Mouse (Mus musculus): Measurements from ENCODE around the gene Cd248.

Gene Cd248

DNA sequence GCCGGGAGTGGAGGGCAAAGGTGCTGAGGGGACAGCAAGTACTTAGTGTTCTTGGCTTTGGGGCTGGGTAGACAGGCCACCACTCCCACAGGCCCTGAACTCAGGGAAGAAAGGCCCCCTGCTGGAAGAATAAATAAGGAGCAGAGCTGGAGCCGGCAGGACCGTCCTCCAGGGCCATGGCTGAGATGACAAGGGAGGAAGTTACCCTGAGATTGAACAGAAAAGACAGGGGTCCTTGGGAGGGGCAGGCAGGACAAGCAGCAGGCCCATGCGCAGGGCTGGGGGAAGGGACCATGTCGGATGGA, 40.3 kb downstream of the Cd248 start:
- DNase-seq: no peak

DNA sequence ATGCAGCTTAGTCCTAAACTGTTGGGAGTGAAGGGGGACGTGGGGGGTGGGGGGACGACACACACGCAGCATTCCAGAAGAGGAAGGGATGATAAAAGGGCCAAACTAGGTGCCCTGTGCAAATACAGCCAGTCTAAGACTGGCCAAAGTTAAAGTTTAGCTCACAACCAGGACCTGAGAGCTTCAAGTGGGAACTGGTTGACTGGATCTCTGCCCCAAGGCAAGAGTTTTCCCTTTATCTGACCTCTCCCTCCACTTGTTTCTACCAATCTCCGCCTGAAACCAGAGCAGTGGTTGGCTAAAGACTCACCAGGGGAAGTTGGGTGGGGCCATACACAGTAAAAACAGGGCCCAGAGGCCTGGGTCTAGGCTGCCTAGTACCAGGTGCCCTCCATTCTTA, 40.8 kb downstream of the Cd248 start:
- DNase-seq: no peak

GRCm38 (mm10) chr19:5109659-5110453, 42.0 kb downstream of the Cd248 start:
- no peak for DNase-seq

- no peak for DNase-seq
Observed at GRCm38 (mm10) chr19:5113783-5114182, 45.9 kb downstream of the Cd248 start.

- DNase-seq: peak; percentile 89
Observed at GRCm38 (mm10) chr19:5117494-5118383, 49.9 kb downstream of the Cd248 start.

GRCm38 (mm10) chr19:5118384-5118698, 50.5 kb downstream of the Cd248 start, which contains the start of gene Klc2:
Gene Klc2 (minus strand): TSS chr19:5118560.
- DNase-seq: no peak
